Mouse (Mus musculus) CH12.LX (cell line): ENCODE data around the gene Prkch. TPM values are rescaled to one million over a fixed set of nuclear protein-coding genes. Genes with fewer than 3 reads are reported as not detected.

ENCODE experiments used
- DNase-seq: peaks from one replicate; pipeline ENCODE4 v3.0.0-alpha.2; 2013; ENCODE audit errors: extremely low read depth
- H3K27ac ChIP-seq: 2 replicates; pipeline ENCODE4 v1.5.1; 2012; ENCODE audit warnings: low read depth, mild to moderate bottlenecking, control low read depth, moderate library complexity; ENCODE audit not compliant: insufficient read depth
- H3K27me3 ChIP-seq: replicated peaks from 2 replicates; pipeline ENCODE3; 2012; ENCODE audit warnings: inconsistent platforms
- H3K36me3 ChIP-seq, 2 experiments: replicated peaks in 1 of 2; 2 replicates each; pipeline versions ENCODE3 to v1.6.1; 2012; ENCODE audit warnings: inconsistent platforms in 1 of 2, low read length in 1 of 2, mild to moderate bottlenecking in 1 of 2, mixed read lengths in 1 of 2, moderate library complexity in 1 of 2; ENCODE audit not compliant: control insufficient read depth in 1 of 2, insufficient read depth in 1 of 2
- H3K4me1 ChIP-seq, 2 experiments: 2 replicates each; pipeline ENCODE4 v1.6.1; 2012; ENCODE audit warnings: inconsistent platforms in 1 of 2, moderate library complexity in 1 of 2; ENCODE audit not compliant: insufficient read depth in 2 of 2, control insufficient read depth in 1 of 2
- H3K4me2 ChIP-seq: 2 replicates; pipeline ENCODE4 v1.6.1; 2012; ENCODE audit warnings: low read depth, mild to moderate bottlenecking, control low read depth; ENCODE audit not compliant: poor library complexity, insufficient read depth, severe bottlenecking
- H3K4me3 ChIP-seq, 3 experiments: fragments of 150-350 bp in 1 of 3; sonication (generic) in 1 of 3; replicated peaks in 1 of 3; 2 replicates each; pipeline versions ENCODE3 to v1.5.1; 2011 to 2012; ENCODE audit warnings: low read depth in 2 of 3, low read length in 2 of 3, mild to moderate bottlenecking in 2 of 3, moderate library complexity in 2 of 3, control low read depth in 1 of 3, improper control_type of control experiment in 1 of 3, inconsistent platforms in 1 of 3, mixed read lengths in 1 of 3; ENCODE audit not compliant: poor library complexity in 1 of 3
- H3K79me2 ChIP-seq: replicated peaks from 2 replicates; pipeline ENCODE4 v1.6.1; 2012; ENCODE audit warnings: mild to moderate bottlenecking, moderate library complexity; ENCODE audit not compliant: control insufficient read depth, poor library complexity, insufficient read depth, severe bottlenecking; ENCODE audit errors: extremely low read depth
- H3K9ac ChIP-seq: 2 replicates; pipeline ENCODE4 v1.6.1; 2012; ENCODE audit warnings: low read depth, mild to moderate bottlenecking, control low read depth, moderate library complexity; ENCODE audit not compliant: insufficient read depth
- H3K9me3 ChIP-seq: replicated peaks from 2 replicates; pipeline ENCODE3; 2012; ENCODE audit warnings: low read length, inconsistent platforms, mixed read lengths
- BHLHE40 ChIP-seq: IDR thresholded peaks from 2 replicates; pipeline ENCODE4 v1.6.1; 2011; ENCODE audit warnings: mild to moderate bottlenecking, low read depth, low read length, improper control_type of control experiment
- CHD1 ChIP-seq: IDR thresholded peaks from 2 replicates; pipeline ENCODE4 v1.6.1; 2012; ENCODE audit warnings: low read depth, low read length, improper control_type of control experiment, inconsistent platforms
- CHD2 ChIP-seq: IDR thresholded peaks from 2 replicates; pipeline ENCODE4 v1.6.1; 2011; ENCODE audit warnings: low read length, improper control_type of control experiment
- EP300 ChIP-seq: IDR thresholded peaks from 2 replicates; pipeline ENCODE4 v1.6.1; 2011; ENCODE audit warnings: low read length, improper control_type of control experiment
- GABPA ChIP-seq: IDR thresholded peaks from 2 replicates; pipeline ENCODE4 v1.6.1; 2012; ENCODE audit warnings: low read depth, low read length, improper control_type of control experiment, inconsistent platforms; ENCODE audit not compliant: insufficient replicate concordance
- HCFC1 ChIP-seq: IDR thresholded peaks from 2 replicates; pipeline ENCODE4 v1.6.1; 2012; ENCODE audit warnings: low read depth, mild to moderate bottlenecking, inconsistent platforms, low read length, improper control_type of control experiment
- IRF4 ChIP-seq: IDR thresholded peaks from 2 replicates; pipeline ENCODE4 v1.6.1; 2014; ENCODE audit warnings: low read depth, mild to moderate bottlenecking, inconsistent platforms, low read length, improper control_type of control experiment
- JUN ChIP-seq: IDR thresholded peaks from 2 replicates; pipeline ENCODE4 v1.6.1; 2011; ENCODE audit warnings: low read depth, mild to moderate bottlenecking, low read length, improper control_type of control experiment, moderate library complexity; ENCODE audit not compliant: insufficient read depth
- MAFK ChIP-seq: IDR thresholded peaks from 2 replicates; pipeline ENCODE4 v1.6.1; 2011; ENCODE audit warnings: low read length, improper control_type of control experiment; ENCODE audit not compliant: insufficient replicate concordance
- MAZ ChIP-seq: IDR thresholded peaks from 2 replicates; pipeline ENCODE4 v1.6.1; 2012; ENCODE audit warnings: low read depth, mild to moderate bottlenecking, inconsistent platforms, low read length, improper control_type of control experiment, moderate library complexity
- MEF2A ChIP-seq: IDR thresholded peaks from 2 replicates; pipeline ENCODE4 v1.6.1; 2014; ENCODE audit warnings: low read depth, mild to moderate bottlenecking, inconsistent platforms, low read length, improper control_type of control experiment, borderline replicate concordance
- MXI1 ChIP-seq: IDR thresholded peaks from 2 replicates; pipeline ENCODE4 v1.6.1; 2011; ENCODE audit warnings: mild to moderate bottlenecking, low read depth, low read length, improper control_type of control experiment
- MYC ChIP-seq: IDR thresholded peaks from 2 replicates; pipeline ENCODE4 v1.6.1; 2011; ENCODE audit warnings: low read depth, mild to moderate bottlenecking, improper control_type of control experiment, low read length
- PAX5 ChIP-seq: IDR thresholded peaks from 2 replicates; pipeline ENCODE4 v1.6.1; 2012; ENCODE audit warnings: low read length, inconsistent platforms, mixed read lengths
- POLR2AphosphoS2 ChIP-seq: IDR thresholded peaks from 2 replicates; pipeline ENCODE4 v1.6.1; 2011; ENCODE audit warnings: low read depth, low read length, improper control_type of control experiment
- RAD21 ChIP-seq: IDR thresholded peaks from 2 replicates; pipeline ENCODE4 v1.6.1; 2011; ENCODE audit warnings: low read depth, mild to moderate bottlenecking, low read length, improper control_type of control experiment, moderate library complexity
- RCOR1 ChIP-seq: conservative IDR thresholded peaks from 2 replicates; pipeline ENCODE4 v1.6.1; 2012; ENCODE audit warnings: low read depth, mild to moderate bottlenecking, inconsistent platforms, low read length, improper control_type of control experiment
- SIN3A ChIP-seq: IDR thresholded peaks from 2 replicates; pipeline ENCODE4 v1.6.1; 2012; ENCODE audit warnings: low read length, improper control_type of control experiment, inconsistent platforms
- SMC3 ChIP-seq: IDR thresholded peaks from 2 replicates; pipeline ENCODE4 v1.6.1; 2011; ENCODE audit warnings: low read depth, low read length, improper control_type of control experiment
- UBTF ChIP-seq: IDR thresholded peaks from 2 replicates; pipeline ENCODE4 v1.6.1; 2012; ENCODE audit warnings: low read depth, mild to moderate bottlenecking, inconsistent platforms, low read length, improper control_type of control experiment, moderate library complexity
- USF1 ChIP-seq: IDR thresholded peaks from 2 replicates; pipeline ENCODE4 v1.6.1; 2014; ENCODE audit warnings: low read depth, mild to moderate bottlenecking, inconsistent platforms, low read length, improper control_type of control experiment
- ZC3H11A ChIP-seq: IDR thresholded peaks from 2 replicates; pipeline ENCODE4 v1.6.1; 2012; ENCODE audit warnings: low read depth, mild to moderate bottlenecking, inconsistent platforms, low read length, improper control_type of control experiment
- ZMIZ1 ChIP-seq: IDR thresholded peaks from 2 replicates; pipeline ENCODE4 v1.6.1; 2012; ENCODE audit warnings: low read depth, mild to moderate bottlenecking, inconsistent platforms, low read length, improper control_type of control experiment
- ZNF384 ChIP-seq: IDR thresholded peaks from 2 replicates; pipeline ENCODE4 v1.6.1; 2012; ENCODE audit warnings: low read depth, low read length, improper control_type of control experiment, inconsistent platforms
- dilution Hi-C: fragments of 300-500 bp; cut with MboI; formaldehyde crosslinking; loops from 2 replicates; pipeline ENCODE4 v1.14.3; 2020; ENCODE audit warnings: low sequenced_read_pairs; ENCODE audit not compliant: extremely low pct_unique_long_range_greater_than_20kb, extremely low pct_ligation_motif_present
- in situ Hi-C: fragments of 300-500 bp; cut with MboI; formaldehyde crosslinking; loops from 3 replicates; pipeline ENCODE4 v1.14.3; 2019; ENCODE audit warnings: low sequenced_read_pairs, low pct_ligation_motif_present, low pct_unique_long_range_greater_than_20kb, mixed read lengths
- polyA plus RNA-seq: library from polyadenylated mRNA; unstranded; fragments of >175 nt; gene quantifications from 2 replicates; pipeline ENCODE4 v1.2.1, GENCODE M21; 2012; ENCODE audit warnings: low read depth; ENCODE audit not compliant: insufficient read length
- total RNA-seq, 2 experiments: library from RNA; depleted of rRNA; stranded (reverse); fragments of 300-350 nt in 1 of 2; fragments of >200 nt in 1 of 2; gene quantifications; 2 replicates each; pipeline ENCODE4 v1.2.3; 2012 to 2014

The Prkch gene
- total and polyA plus RNA-seq, 3 experiments: 0.76 to 2.3 (median 1.8) TPM

DNA sequence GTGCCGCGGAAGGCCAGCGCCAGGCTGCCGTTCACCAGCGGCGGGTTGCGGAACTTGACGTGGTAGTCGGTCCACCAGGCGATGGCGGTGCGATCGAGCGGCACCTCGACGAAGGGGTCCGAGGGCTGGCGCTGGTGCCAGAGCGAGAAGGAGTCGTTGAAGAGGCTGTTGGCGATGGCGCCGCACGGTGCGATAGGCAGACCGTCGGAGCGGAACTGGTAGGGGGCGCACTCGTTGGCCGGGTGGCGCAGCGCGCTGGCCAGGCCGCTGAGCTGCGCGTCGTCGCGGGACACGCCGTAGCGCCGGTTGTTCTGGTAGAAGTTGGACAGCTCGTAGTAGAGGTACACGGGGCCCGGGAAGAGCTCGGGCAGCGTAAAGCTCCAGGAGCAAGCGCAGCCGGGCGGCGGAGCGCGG lies 38.9 kb upstream of the Prkch start:
- Histone ChIP-seq H3K9ac (no peak overlapping the region), H3K27ac (no peak overlapping the region), H3K36me3 (no peaks in the 10 kb centered on the region), H3K4me3 (no peak overlapping the region), H3K79me2 (no peaks in the 10 kb centered on the region), H3K4me1 (no peaks in the 10 kb centered on the region), H3K27me3 (no peaks in the 10 kb centered on the region), H3K4me2 (no peak overlapping the region), H3K9me3 (peaks cover 14% of the 10 kb centered on the region)
- no peak for TF ChIP-seq MEF2A
- TF ChIP-seq EP300: no peak
- TF ChIP-seq MYC: no peak
- TF ChIP-seq UBTF: no peak
- no peak for TF ChIP-seq CHD1
- TF ChIP-seq ZNF384: no peak
- TF ChIP-seq MAZ: no peak
- TF ChIP-seq POLR2AphosphoS2: no peak
- no peak for TF ChIP-seq SIN3A
- TF ChIP-seq USF1: no peak
- no peak for TF ChIP-seq ZMIZ1
- no peak for TF ChIP-seq MXI1
- no peak for TF ChIP-seq MAFK
- TF ChIP-seq ZC3H11A: no peak
- TF ChIP-seq GABPA: no peak
- dilution Hi-C loops: no loop called here
- no peak for DNase-seq
- in situ Hi-C loops: no loop called here

DNA sequence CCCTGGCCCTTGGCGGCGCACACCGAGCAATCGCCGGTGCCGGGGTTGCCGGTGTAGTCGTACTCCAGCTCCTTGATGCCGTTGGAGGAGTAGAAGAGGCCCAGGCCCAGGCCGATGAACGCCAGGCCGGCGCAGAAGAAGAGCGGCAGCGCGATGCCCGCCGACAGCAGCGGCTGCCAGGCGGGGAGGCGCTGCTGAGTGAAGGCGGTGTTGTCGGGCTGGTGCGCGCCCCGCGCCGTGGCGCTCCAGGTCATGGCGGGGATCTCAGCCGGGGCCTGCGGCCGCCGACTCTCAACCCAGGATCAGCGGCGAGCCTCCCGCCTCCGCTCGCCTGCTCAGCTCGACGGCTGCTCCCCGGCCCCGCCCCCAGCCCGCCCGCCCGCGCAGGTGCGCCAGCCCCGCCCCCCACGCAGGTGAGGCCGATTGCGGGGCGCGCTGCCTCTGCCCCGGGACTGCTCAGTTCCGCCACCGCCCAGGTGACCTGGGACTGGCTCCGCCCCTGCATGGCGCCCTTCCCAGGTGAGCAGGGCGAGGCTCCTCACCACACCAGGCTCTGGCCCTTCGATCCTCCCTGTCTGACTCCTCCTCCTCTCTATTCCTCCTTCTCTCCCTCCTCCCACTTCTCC lies 38.4 kb upstream of the Prkch start, which contains the start of gene Tmem30b:
Gene Tmem30b, minus strand, starts transcription at position 307 of the 626 bp plus-strand sequence.
- Histone ChIP-seq H3K27ac (no peak within 1 kb of the TSS), H3K27me3 (no peaks in the 10 kb centered on the region), H3K9me3 (peaks cover 14% of the 10 kb centered on the region), H3K79me2 (no peaks in the 10 kb centered on the region), H3K4me1 (no peaks in the 10 kb centered on the region), H3K4me3 (no peak within 1 kb of the TSS), H3K4me2 (no peak within 1 kb of the TSS), H3K9ac (no peak within 1 kb of the TSS), H3K36me3 (no peaks in the 10 kb centered on the region)
- in situ Hi-C loops (no loop called here), dilution Hi-C loops (no loop called here)
- TF ChIP-seq CHD1 (no peak), IRF4 (no peak), RCOR1 (no peak), POLR2AphosphoS2 (no peak), CHD2 (no peak), JUN (no peak), BHLHE40 (no peak), HCFC1 (no peak), RAD21 (no peak), SMC3 (no peak), PAX5 (no peak), MAZ (no peak)
- no peak for DNase-seq
